Mouse (Mus musculus) hindbrain, embryonic 16.5 days (tissue): ENCODE data around the gene Smco2. TPM values are rescaled to one million over a fixed set of nuclear protein-coding genes. Genes with fewer than 3 reads are reported as not detected.

Source experiments
- ATAC-seq: fragments of 200-750 bp; cut with Nextera tagmentation; 2 replicates; pipeline ENCODE4 v1.8.0; 2017; ENCODE audit warnings: moderate TSS enrichment, moderate library complexity
- H3K27ac ChIP-seq: fragments of 300-500 bp; sonication (generic); 2 replicates; pipeline ENCODE4 v1.5.1; 2014; ENCODE audit warnings: low read depth, mild to moderate bottlenecking, control low read depth, low read length, moderate library complexity
- H3K27me3 ChIP-seq: fragments of 300-500 bp; sonication (generic); replicated peaks from 2 replicates; pipeline ENCODE4 v1.6.1; 2014; ENCODE audit warnings: low read length; ENCODE audit not compliant: control insufficient read depth, insufficient read depth
- H3K36me3 ChIP-seq: fragments of 300-500 bp; sonication (generic); 2 replicates; pipeline ENCODE4 v1.6.1; 2014; ENCODE audit warnings: mild to moderate bottlenecking, low read length, moderate library complexity, mixed read lengths; ENCODE audit not compliant: control insufficient read depth, insufficient read depth
- H3K4me1 ChIP-seq: fragments of 300-500 bp; sonication (generic); 2 replicates; pipeline ENCODE4 v1.6.1; 2014; ENCODE audit warnings: low read depth, low read length; ENCODE audit not compliant: control insufficient read depth, insufficient read depth
- H3K4me2 ChIP-seq: fragments of 300-500 bp; sonication (generic); 2 replicates; pipeline ENCODE4 v1.6.1; 2014; ENCODE audit warnings: mild to moderate bottlenecking, low read length, control low read depth, moderate library complexity
- H3K4me3 ChIP-seq: fragments of 300-500 bp; sonication (generic); 2 replicates; pipeline ENCODE4 v1.5.1; 2014; ENCODE audit warnings: mild to moderate bottlenecking, low read length, control low read depth, moderate library complexity
- H3K9ac ChIP-seq: fragments of 300-500 bp; sonication (generic); 2 replicates; pipeline ENCODE4 v1.6.1; 2014; ENCODE audit warnings: low read depth, mild to moderate bottlenecking, control low read depth, low read length, moderate library complexity
- H3K9me3 ChIP-seq: fragments of 300-500 bp; sonication (generic); 2 replicates; pipeline ENCODE4 v1.6.1; 2014; ENCODE audit warnings: mild to moderate bottlenecking, low read length, moderate library complexity; ENCODE audit not compliant: control insufficient read depth
- WGBS: fragments of 180-500 bp; shearing (Covaris S2); extraction: QIAGEN DNeasy Blood & Tissue Kit; methylation state at CpG from one replicate; pipeline ENCODE4 v1.1.7; 2014; 5-methylcytosine and 5-hydroxymethylcytosine counted together
- polyA plus RNA-seq: library from polyadenylated mRNA; unstranded; fragments of >200 nt; fragmentation: Nextera tagmentation; extraction: Ambion mirVana; gene quantifications from 2 replicates; pipeline ENCODE4 v1.2.1, GENCODE M21; 2015

The Smco2 gene
- polyA plus RNA-seq, 1 experiment from 2014 or later, result not detected

DNA sequence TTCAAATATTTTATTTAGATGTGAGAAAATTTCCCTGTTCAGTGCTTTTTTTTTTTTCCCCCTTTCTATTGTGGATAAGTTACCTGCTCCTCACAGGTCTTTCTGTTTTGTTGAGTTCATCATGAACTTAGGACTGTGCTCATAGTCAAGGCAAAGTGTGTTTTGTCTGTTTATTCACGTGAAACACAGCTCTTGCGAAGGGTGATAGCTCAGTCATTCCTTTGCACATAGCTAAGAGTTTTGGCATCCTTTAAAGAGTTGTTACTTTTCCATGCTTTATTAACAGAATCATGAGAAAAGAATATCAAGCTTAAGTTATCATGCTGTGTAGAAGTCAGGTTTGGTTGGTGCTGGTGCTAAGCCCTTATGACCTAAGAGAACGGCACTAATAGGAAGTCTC lies 54.8 kb downstream of the Smco2 start:
- H3K27ac ChIP-seq, result no peak overlapping the region
- no peaks in the 10 kb centered on the region for H3K4me1 ChIP-seq
- H3K27me3 ChIP-seq, result no peaks in the 10 kb centered on the region
- WGBS, result 80% methylated on average over 3 of the region's 3 CpGs
- no peak overlapping the region for H3K9ac ChIP-seq
- no peak overlapping the region for H3K4me2 ChIP-seq
- no peak for ATAC-seq
- no peak overlapping the region for H3K4me3 ChIP-seq
- H3K9me3 ChIP-seq, result no peaks in the 10 kb centered on the region
- no peaks in the 10 kb centered on the region for H3K36me3 ChIP-seq

DNA sequence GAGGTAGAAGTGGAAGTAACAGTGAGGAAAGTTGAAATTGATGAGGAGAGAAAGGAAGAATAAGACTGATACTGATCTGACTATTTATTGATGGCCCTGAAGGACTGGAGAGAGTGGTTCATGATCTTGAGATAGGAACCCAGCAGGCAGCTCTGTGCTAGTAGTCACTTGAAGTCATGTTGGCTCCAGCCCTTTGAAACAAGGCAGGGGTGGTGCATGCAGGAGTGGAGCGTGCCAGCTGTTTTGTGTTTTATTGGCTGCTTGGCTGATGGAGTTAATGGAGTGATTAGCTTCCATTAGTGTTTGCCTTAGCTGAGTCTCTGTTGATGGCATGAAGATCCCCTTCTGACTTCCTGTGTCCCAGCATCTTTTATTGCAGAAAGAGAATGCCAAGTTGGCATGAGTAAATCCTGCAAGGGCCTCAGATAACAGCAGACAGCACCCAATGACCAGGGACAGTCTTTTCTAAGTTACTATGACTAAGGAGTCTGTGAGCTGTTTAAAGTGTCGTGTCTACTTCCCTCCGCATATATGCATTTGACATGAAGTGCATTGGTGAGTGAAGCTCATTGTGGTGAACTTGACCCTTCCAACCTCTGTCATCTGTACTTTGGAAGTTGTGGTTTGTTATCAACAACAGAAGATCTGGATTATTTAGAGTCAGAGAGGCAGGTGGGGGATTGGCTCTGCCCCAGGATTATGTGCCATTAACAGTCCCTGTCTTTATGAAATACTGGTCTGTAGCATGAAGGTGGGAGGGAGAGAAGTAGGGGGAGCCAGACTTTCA lies 56.3 kb downstream of the Smco2 start:
- Histone ChIP-seq H3K27ac (no peak overlapping the region), H3K4me3 (no peak overlapping the region), H3K36me3 (no peaks in the 10 kb centered on the region), H3K9me3 (no peaks in the 10 kb centered on the region), H3K9ac (no peak overlapping the region), H3K4me1 (no peaks in the 10 kb centered on the region), H3K4me2 (no peak overlapping the region), H3K27me3 (no peaks in the 10 kb centered on the region)
- WGBS, result 79% methylated on average over 3 of the region's 3 CpGs
- ATAC-seq, result no peak

DNA sequence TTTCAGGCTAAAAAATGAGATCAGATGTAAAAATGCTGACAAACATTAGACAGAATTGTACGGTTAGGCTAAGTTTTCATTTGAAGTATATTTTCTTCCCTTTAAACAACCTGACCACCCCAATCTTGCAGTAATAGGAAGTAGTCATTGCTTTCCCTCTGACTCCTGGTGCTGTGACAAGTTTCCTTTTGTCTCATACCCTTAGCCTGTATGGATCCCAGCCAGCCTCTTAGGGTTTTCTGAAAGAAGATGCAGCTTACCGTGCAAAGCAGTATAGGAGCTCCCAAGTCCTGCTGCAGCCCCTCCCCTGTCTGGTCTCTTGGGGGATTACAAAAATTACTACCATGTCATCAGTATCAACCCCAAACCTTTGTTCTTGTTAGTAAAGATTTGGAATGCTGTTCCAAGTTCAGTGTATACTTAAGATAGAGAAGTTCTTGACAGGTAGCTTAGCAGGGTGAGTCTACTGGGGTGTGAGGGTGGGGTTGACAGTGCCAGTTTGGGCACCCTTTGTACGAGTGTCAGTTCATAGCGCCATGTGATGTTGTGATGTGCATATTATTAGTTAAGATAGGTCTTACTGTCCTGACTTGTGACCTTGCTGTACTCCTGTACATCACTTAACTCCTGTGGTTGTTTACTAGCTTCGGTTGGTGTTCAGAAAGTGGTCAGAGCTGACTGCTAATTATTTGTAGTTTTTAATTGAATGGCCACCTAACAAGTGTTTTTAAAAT lies 57.3 kb downstream of the Smco2 start:
- Histone ChIP-seq H3K27me3 (no peaks in the 10 kb centered on the region), H3K4me1 (no peaks in the 10 kb centered on the region), H3K4me3 (no peak overlapping the region), H3K9ac (no peak overlapping the region), H3K27ac (no peak overlapping the region), H3K9me3 (no peaks in the 10 kb centered on the region), H3K36me3 (no peaks in the 10 kb centered on the region), H3K4me2 (no peak overlapping the region)
- 81% methylated on average over 5 of the region's 5 CpGs for WGBS
- no peak for ATAC-seq

DNA sequence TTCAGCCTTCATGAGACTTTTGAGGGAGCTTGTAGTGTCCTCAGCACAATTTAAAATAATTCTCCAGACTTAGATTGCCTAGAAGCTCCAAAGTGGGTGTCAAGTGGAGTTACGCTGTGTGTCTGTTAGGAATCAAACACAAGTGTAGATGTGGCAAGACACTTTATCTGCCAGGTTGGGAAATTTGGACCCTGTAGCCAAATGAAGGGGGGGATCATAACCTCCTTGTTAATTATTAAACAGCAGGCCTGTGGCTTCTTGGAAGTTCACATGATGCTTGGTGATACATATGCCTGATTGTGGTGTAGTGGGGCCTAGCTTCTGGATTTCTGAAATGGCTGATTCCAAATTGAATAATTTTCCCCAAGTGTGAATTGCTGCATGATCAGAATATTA lies 57.9 kb downstream of the Smco2 start:
- Histone ChIP-seq H3K4me2 (no peak overlapping the region), H3K4me3 (no peak overlapping the region)

DNA sequence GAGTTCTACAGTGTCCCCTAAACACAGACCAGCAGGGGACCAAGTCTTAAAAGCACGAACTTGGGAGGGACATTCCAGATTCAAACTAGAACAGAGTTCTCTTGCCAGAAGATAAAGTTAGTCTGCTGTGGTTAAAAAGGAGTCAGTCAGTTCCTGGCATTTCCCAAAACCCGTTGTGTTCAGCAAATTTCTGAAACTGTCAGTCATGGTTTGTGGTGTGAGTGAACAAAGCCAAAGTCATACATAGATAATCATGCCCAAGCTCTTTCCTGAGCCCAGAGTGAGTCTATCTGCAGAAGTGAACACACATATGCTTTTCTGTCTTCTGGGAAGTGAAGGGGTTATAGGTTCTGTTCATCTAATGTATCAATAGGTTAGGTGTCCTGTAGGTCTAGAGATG lies 58.9 kb downstream of the Smco2 start:
- Histone ChIP-seq H3K27ac (no peak overlapping the region), H3K4me1 (no peaks in the 10 kb centered on the region), H3K36me3 (no peaks in the 10 kb centered on the region), H3K27me3 (no peaks in the 10 kb centered on the region), H3K4me2 (no peak overlapping the region), H3K9me3 (no peaks in the 10 kb centered on the region), H3K4me3 (no peak overlapping the region), H3K9ac (no peak overlapping the region)
- WGBS, result 72% methylated on average over 2 of the region's 2 CpGs
- no peak for ATAC-seq

More for the DNA sequence above, 57.9 kb downstream of the Smco2 start:
- WGBS, result 100% methylated on average over 1 of the region's 1 CpGs
- no peak overlapping the region for H3K9ac ChIP-seq
- no peak overlapping the region for H3K27ac ChIP-seq
- no peaks in the 10 kb centered on the region for H3K4me1 ChIP-seq
- no peak for ATAC-seq
- H3K36me3 ChIP-seq, result no peaks in the 10 kb centered on the region
- H3K27me3 ChIP-seq, result no peaks in the 10 kb centered on the region
- H3K9me3 ChIP-seq, result no peaks in the 10 kb centered on the region

DNA sequence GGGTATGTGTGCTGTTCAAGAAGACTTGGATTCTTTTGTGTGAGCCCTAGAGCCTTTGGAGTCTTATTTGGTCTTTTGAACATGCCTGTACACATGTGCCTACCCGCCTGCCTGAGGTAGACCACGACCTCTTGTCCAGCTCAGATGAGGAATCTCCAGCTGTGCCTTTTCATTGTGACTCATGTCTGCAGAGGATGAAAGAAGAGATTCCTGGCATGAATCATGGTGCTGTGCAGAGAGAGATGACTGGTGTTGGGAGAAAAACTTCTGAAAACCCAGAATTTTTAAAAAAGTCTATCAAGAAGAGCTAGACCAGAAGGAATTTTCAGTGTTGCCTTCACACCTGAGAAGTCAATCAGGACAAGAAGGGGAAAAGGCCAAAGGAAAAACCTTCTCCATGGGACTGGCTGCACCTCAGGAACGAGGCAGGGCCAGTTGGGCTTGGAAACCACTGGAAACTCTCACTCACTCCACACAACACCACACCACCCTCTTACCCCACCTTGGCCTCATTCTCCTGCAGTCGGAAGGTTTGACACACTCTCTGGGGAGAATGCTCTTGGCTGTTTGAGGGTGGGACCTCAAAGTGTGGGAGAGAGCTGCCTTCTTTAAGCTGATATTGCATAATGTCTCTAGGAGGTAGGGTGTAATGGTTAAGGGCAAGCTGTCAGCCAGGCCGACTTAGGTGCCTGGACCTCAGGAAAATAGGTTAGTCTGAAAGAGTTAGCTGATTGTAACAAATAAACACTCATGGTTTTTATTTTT lies 60.0 kb downstream of the Smco2 start:
- no peaks in the 10 kb centered on the region for H3K27me3 ChIP-seq
- ATAC-seq, result no peak
- WGBS, result 79% methylated on average over 5 of the region's 5 CpGs
- no peak overlapping the region for H3K9ac ChIP-seq
- H3K27ac ChIP-seq, result no peak overlapping the region
- no peak overlapping the region for H3K4me3 ChIP-seq
- no peaks in the 10 kb centered on the region for H3K9me3 ChIP-seq
- no peaks in the 10 kb centered on the region for H3K36me3 ChIP-seq
- no peak overlapping the region for H3K4me2 ChIP-seq
- H3K4me1 ChIP-seq, result peaks cover 2% of the 10 kb centered on the region; the same call in 1 of the 2 replicates

DNA sequence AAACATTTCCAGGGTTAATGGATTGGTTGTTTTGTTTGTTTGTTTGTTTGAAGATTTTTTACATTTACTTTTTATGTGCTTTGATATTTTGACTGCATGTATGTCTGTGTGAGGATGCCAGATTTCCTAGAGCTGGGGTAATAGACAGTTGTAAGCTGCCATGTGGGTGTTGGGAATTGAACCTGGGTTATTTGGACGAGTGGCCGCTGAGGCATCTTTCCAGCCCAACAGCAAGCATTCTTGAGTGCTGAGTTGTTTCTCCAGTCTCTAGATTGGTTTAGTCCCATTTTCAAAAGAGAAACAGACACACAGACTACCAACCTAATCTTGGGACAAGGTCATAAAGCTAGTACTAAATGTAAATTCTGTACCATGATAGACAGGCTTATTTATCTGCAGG lies 60.9 kb downstream of the Smco2 start:
- no peaks in the 10 kb centered on the region for H3K27me3 ChIP-seq
- H3K27ac ChIP-seq, result no peak overlapping the region
- H3K9ac ChIP-seq, result no peak overlapping the region
- no peak overlapping the region for H3K4me3 ChIP-seq
- WGBS, result 94% methylated on average over 2 of the region's 2 CpGs
- H3K4me1 ChIP-seq, result peaks cover 2% of the 10 kb centered on the region; the same call in 1 of the 2 replicates
- no peaks in the 10 kb centered on the region for H3K9me3 ChIP-seq
- H3K4me2 ChIP-seq, result no peak overlapping the region
- no peak for ATAC-seq
- H3K36me3 ChIP-seq, result no peaks in the 10 kb centered on the region

DNA sequence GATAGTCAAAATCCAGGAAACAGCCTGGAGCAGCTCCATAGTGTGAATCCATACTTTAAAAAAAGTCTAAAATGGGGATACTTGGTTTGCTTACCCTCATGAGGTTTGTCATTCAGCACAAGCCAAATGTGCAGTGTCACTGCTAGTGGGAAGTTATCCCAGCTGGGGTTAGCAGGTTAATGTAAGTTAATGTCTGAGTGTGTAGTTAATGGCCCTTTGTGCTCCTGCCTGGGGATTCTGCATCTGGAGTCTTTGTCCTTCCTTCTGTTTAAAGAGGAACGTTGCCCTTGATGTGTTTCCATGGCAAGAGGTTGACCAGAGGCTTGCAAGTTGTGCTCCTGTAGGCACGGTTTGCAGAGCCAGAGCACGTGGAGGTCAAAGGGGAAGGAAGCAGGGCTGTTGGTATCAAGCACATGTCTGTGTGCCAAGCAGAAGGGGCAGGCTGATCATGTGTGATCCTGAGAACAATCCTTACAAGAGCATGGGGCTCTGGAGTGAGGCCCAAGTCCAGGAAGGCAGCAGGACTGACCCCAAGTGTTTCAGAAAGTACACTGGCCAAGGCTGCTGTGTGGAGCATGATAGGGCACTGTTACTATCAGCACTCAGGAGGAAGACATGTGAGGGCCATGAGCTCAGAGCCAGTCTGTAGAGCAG lies 63.1 kb downstream of the Smco2 start:
- H3K4me2 ChIP-seq, result no peak overlapping the region
- ATAC-seq, result no peak
- H3K9ac ChIP-seq, result no peak overlapping the region
- H3K27me3 ChIP-seq, result no peaks in the 10 kb centered on the region
- H3K36me3 ChIP-seq, result no peaks in the 10 kb centered on the region
- H3K4me1 ChIP-seq, result peaks cover 2% of the 10 kb centered on the region; the same call in 1 of the 2 replicates
- H3K9me3 ChIP-seq, result no peaks in the 10 kb centered on the region
- WGBS, result 14% methylated on average over 3 of the region's 3 CpGs
- H3K4me3 ChIP-seq, result no peak overlapping the region
- no peak overlapping the region for H3K27ac ChIP-seq
